Mouse (Mus musculus): ENCODE measurements at regions not wholly inside any gene's neighbourhood (a gene's known extent, or its start where the extent isn't known, plus 50 kb on each side); places are given as distances from the start of the nearest gene placed in this dataset.

DNA sequence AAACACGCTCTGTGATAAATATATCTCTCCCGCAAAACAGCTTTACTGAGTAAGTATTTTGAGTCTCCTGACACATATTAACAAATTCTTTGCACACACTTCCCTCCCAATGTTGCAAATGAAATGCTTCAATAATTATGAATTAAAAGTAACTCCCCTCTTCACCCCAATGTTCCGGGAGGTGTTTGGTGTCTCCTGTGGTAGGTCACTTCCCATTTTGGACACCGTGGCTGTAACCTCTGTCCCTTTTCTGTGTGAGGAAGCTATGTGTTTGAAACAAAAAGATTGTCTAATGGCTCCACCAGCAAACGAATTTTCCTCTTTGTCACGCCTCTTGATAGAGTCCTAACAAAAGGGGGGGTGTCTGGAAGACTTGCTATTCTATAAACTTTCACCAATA, 122.5 kb upstream of the Adgrl2 start:
- Histone ChIP-seq H3K4me2 (ENCODE audit: low read length) (no peak overlapping the region), H3K4me1 (ENCODE audit: control insufficient read depth, insufficient read depth, low read length) (0 out of 2 replicates have a peak, but pooled peaks cover 3% of the 10 kb centered on the region), H3K36me3 (ENCODE audit: control insufficient read depth, insufficient read depth, low read length) (no peaks in the 10 kb centered on the region), H3K9ac (replicated peaks; ENCODE audit: low read length) (no peak overlapping the region), H3K27ac (replicated peaks; ENCODE audit: low read depth, low read length) (no peak overlapping the region), H3K9me3 (ENCODE audit: control insufficient read depth, low read length) (no peaks in the 10 kb centered on the region), H3K27me3 (ENCODE audit: control insufficient read depth, insufficient read depth, low read length) (no peaks in the 10 kb centered on the region), H3K4me3 (replicated peaks; ENCODE audit: low read depth, low read length) (no peak overlapping the region)
- WGBS = 87% methylated on average over 6 of the region's 6 CpGs
- DNase-seq (no peak), ATAC-seq (ENCODE audit: low FRiP score, low TSS enrichment) (no peak)

DNA sequence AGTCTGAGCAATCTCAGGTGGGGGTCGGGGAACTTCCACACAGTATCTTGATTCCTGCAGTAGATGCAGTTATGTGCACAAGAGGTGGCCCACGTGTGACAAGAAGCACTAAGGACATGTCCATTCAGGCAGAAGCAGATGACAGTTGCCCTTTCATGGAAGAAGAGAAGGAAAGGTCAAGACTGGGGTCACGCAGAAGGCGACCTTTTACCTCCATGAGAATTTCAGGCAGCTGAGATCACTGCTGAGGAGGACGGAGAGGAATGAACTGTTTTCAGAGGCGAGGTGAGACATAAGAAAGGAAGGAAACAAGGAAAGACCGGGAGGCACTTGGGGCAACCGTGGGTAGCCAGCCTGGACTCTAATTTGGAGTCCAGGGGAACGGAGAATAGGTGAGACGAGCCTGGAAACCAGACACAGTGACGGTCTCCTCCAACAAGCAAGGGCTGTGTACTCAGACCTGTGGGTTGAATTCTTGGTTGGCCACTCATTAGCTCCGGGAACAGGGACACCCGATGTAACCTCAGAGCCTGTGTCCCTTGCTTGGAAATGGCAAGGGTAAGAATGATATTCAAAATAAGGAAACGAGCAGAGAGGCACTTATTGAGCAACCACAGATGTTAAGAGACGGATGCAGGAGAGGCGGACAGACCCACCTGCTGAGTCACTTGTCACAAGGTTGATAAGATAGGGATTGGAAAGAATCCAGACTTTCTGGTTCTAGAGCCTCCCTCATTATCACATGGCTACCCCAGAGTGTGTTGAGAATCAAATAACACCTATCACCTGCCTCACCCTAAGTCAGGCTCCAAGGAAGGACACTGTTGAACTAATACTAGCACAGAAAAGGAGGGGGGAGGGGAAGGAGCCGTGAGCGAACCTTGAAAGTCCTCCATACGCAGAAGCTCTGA, 121.4 kb upstream of the Adgrl2 start:
- DNase-seq (no peak), ATAC-seq (ENCODE audit: low FRiP score, low TSS enrichment) (no peak)
- Histone ChIP-seq H3K4me2 (ENCODE audit: low read length) (no peak overlapping the region), H3K27ac (replicated peaks; ENCODE audit: low read depth, low read length) (no peak overlapping the region), H3K9me3 (ENCODE audit: control insufficient read depth, low read length) (no peaks in the 10 kb centered on the region), H3K36me3 (ENCODE audit: control insufficient read depth, insufficient read depth, low read length) (no peaks in the 10 kb centered on the region), H3K4me3 (replicated peaks; ENCODE audit: low read depth, low read length) (no peak overlapping the region), H3K27me3 (ENCODE audit: control insufficient read depth, insufficient read depth, low read length) (no peaks in the 10 kb centered on the region), H3K9ac (replicated peaks; ENCODE audit: low read length) (no peak overlapping the region), H3K4me1 (ENCODE audit: control insufficient read depth, insufficient read depth, low read length) (0 out of 2 replicates have a peak, but pooled peaks cover 3% of the 10 kb centered on the region)
- 72% methylated on average over 19 of the region's 19 CpGs for WGBS

DNA sequence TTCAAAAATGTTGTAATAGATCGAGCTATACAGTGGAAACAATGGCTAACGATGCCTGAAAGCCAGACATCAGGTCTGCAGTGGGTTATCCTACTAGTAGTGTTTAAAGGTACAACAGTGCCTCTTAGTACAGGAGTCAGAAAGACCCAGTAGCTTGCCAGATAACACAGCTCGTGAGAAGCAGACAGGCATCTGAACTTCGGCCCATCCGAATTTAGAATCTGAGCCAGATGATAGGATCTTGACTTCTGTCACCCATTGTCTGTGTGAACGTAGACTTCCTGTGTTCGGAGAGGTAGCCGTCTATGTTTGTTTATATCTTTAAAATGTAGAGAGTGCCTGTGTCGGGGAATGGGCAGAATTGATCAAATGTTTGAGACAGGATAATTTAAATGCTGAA, 120.5 kb upstream of the Adgrl2 start:
- ATAC-seq (ENCODE audit: low FRiP score, low TSS enrichment) (no peak), DNase-seq (no peak)
- Histone ChIP-seq H3K4me2 (ENCODE audit: low read length) (no peak overlapping the region), H3K4me1 (ENCODE audit: control insufficient read depth, insufficient read depth, low read length) (0 out of 2 replicates have a peak, but pooled peaks cover 2% of the 10 kb centered on the region), H3K9ac (replicated peaks; ENCODE audit: low read length) (no peak overlapping the region), H3K27ac (replicated peaks; ENCODE audit: low read depth, low read length) (no peak overlapping the region), H3K36me3 (ENCODE audit: control insufficient read depth, insufficient read depth, low read length) (no peaks in the 10 kb centered on the region), H3K9me3 (ENCODE audit: control insufficient read depth, low read length) (no peaks in the 10 kb centered on the region), H3K27me3 (ENCODE audit: control insufficient read depth, insufficient read depth, low read length) (no peaks in the 10 kb centered on the region), H3K4me3 (replicated peaks; ENCODE audit: low read depth, low read length) (no peak overlapping the region)
- 81% methylated on average over 9 of the region's 9 CpGs for WGBS

DNA sequence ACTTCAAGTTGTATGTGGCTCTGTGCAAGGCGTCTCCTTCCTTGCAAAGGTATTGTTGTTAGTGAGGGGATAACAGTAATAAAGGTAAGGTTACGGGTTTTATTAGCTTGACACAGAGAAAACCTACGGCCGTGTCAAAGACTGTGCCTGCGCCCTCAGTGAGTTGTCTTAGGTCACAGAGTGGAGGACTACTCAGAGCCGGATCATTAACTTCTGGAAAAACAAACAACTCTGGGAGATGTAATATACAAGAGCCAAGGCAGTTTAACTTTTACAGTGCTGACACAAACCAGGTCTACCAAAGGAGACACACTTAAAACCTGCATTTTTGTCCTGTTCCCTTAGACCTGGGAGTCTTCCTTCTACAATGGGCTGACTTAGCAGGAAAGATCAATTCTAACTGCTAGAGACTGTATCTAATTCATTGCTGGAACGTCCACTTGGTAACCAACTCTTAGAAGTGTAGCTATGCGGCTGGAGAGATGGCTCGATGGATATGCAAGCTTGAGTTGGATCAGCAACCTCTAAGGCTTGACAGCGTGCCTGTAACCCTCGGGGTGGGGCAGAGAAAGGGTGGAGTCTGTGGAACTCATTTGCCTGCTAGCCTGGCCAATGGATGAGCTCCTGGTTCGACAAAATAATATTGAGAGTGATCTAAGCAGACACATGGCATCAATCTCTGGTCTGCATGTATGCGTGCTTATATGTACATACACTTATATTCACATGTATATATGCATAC, 115.5 kb upstream of the Adgrl2 start:
- Histone ChIP-seq H3K36me3 (ENCODE audit: control insufficient read depth, insufficient read depth, low read length) (no peaks in the 10 kb centered on the region), H3K9me3 (ENCODE audit: control insufficient read depth, low read length) (no peaks in the 10 kb centered on the region), H3K27ac (replicated peaks; ENCODE audit: low read depth, low read length) (no peak overlapping the region), H3K9ac (replicated peaks; ENCODE audit: low read length) (no peak overlapping the region), H3K4me2 (ENCODE audit: low read length) (no peak overlapping the region), H3K27me3 (ENCODE audit: control insufficient read depth, insufficient read depth, low read length) (no peaks in the 10 kb centered on the region), H3K4me1 (ENCODE audit: control insufficient read depth, insufficient read depth, low read length) (no peaks in the 10 kb centered on the region), H3K4me3 (replicated peaks; ENCODE audit: low read depth, low read length) (no peak overlapping the region)
- no peak for DNase-seq
- WGBS = 89% methylated on average over 13 of the region's 13 CpGs
- no peak for ATAC-seq (ENCODE audit: low FRiP score, low TSS enrichment)

DNA sequence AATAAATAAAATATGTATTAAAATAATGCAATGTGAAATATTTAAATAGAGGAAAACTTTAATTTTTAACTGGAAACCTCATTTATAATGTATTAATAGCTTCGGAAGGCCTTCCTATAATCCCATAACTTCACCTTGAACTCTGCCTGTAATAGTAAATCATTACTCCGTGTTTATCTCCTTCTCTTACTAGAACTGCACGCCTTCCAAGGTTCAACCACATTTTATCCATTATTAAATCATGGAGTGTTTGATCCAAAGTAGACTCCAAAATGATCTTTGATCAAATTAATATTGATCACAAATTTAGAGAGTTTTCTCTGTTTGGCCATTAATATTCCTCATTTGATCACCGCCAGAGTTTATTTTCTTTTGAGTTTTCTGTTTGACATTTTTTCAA, 114.8 kb upstream of the Adgrl2 start:
- Histone ChIP-seq H3K4me3 (replicated peaks; ENCODE audit: low read depth, low read length) (no peak overlapping the region), H3K27me3 (ENCODE audit: control insufficient read depth, insufficient read depth, low read length) (no peaks in the 10 kb centered on the region), H3K4me1 (ENCODE audit: control insufficient read depth, insufficient read depth, low read length) (no peaks in the 10 kb centered on the region), H3K9ac (replicated peaks; ENCODE audit: low read length) (no peak overlapping the region), H3K36me3 (ENCODE audit: control insufficient read depth, insufficient read depth, low read length) (no peaks in the 10 kb centered on the region), H3K9me3 (ENCODE audit: control insufficient read depth, low read length) (no peaks in the 10 kb centered on the region), H3K27ac (replicated peaks; ENCODE audit: low read depth, low read length) (no peak overlapping the region), H3K4me2 (ENCODE audit: low read length) (no peak overlapping the region)
- ATAC-seq (ENCODE audit: low FRiP score, low TSS enrichment) (no peak), DNase-seq (no peak)
- WGBS = 93% methylated on average over 4 of the region's 4 CpGs

DNA sequence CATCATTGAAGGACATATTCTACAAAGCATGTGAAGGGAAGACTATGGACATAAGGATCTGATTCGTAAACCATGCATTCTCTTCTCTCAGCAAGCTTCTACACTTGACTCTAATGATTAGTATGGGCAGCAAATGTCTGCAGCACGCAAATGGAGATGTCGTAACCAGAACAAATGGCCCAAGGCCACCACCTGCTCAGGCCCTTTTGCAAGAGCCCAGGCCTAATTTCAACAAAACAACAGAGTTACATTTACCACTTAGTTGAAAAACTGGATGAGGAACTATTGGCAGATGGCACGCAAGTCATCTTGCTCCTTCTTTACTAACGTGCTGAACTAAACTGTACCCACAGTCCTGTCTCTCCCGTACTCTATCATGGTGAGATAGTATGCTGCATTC, 113.7 kb upstream of the Adgrl2 start:
- Histone ChIP-seq H3K9ac (replicated peaks; ENCODE audit: low read length) (no peak overlapping the region), H3K4me1 (ENCODE audit: control insufficient read depth, insufficient read depth, low read length) (no peaks in the 10 kb centered on the region), H3K9me3 (ENCODE audit: control insufficient read depth, low read length) (no peaks in the 10 kb centered on the region), H3K27me3 (ENCODE audit: control insufficient read depth, insufficient read depth, low read length) (no peaks in the 10 kb centered on the region), H3K4me3 (replicated peaks; ENCODE audit: low read depth, low read length) (no peak overlapping the region), H3K4me2 (ENCODE audit: low read length) (no peak overlapping the region), H3K27ac (replicated peaks; ENCODE audit: low read depth, low read length) (no peak overlapping the region), H3K36me3 (ENCODE audit: control insufficient read depth, insufficient read depth, low read length) (no peaks in the 10 kb centered on the region)
- DNase-seq (no peak), ATAC-seq (ENCODE audit: low FRiP score, low TSS enrichment) (no peak)
- WGBS = 93% methylated on average over 6 of the region's 6 CpGs

DNA sequence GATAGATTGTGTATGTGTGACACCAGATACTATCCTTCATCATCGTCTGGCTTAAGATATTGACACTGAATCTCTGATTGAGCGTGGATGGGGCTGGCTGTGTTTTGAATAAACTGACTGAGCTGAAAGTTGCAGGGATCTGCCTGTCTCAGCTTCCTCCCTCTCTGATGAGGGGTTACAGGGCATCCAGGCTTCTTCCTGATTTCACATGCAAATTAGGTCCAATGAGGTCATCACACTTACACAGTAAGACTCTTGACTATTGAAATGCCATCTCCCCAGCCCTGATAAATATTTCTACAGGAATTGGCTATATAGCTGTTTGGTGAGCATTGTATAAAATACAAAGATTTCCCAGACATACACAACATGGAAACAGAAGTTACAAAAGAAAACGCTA, 113.1 kb upstream of the Adgrl2 start:
- H3K36me3 ChIP-seq (ENCODE audit: control insufficient read depth, insufficient read depth, low read length) = no peaks in the 10 kb centered on the region
- H3K4me3 ChIP-seq (replicated peaks; ENCODE audit: low read depth, low read length) = no peak overlapping the region
- no peak for ATAC-seq (ENCODE audit: low FRiP score, low TSS enrichment)
- WGBS = 93% methylated on average over 3 of the region's 3 CpGs
- DNase-seq = no peak
- H3K27ac ChIP-seq (replicated peaks; ENCODE audit: low read depth, low read length) = no peak overlapping the region
- no peak overlapping the region for H3K9ac ChIP-seq (replicated peaks; ENCODE audit: low read length)
- H3K9me3 ChIP-seq (ENCODE audit: control insufficient read depth, low read length) = no peaks in the 10 kb centered on the region
- H3K4me2 ChIP-seq (ENCODE audit: low read length) = no peak overlapping the region
- H3K4me1 ChIP-seq (ENCODE audit: control insufficient read depth, insufficient read depth, low read length) = no peaks in the 10 kb centered on the region
- H3K27me3 ChIP-seq (ENCODE audit: control insufficient read depth, insufficient read depth, low read length) = no peaks in the 10 kb centered on the region

DNA sequence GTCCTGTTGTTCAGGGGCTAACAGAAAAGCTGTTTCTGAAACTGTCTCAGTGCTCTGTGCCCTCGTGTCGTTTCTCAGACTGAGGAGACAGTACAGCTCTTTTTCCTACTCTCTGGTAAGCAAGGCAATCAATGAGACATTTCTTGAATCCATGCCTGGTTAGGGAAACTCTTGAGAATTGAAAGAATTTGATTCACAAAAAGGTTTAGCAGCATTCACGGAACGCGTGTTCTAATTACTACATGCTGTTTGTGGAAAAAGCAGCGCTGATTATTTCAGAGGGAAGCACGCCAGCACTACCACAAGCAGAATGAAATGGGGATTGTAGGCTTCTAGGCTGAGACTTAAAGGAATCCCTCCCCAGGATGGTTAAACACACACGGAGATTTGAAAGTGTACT, 112.5 kb upstream of the Adgrl2 start:
- H3K27me3 ChIP-seq (ENCODE audit: control insufficient read depth, insufficient read depth, low read length) = no peaks in the 10 kb centered on the region
- peak; percentile 52 for DNase-seq
- ATAC-seq (ENCODE audit: low FRiP score, low TSS enrichment) = no peak

More for the DNA sequence above, 112.5 kb upstream of the Adgrl2 start:
- Histone ChIP-seq H3K9ac (replicated peaks; ENCODE audit: low read length) (no peak overlapping the region), H3K4me2 (ENCODE audit: low read length) (no peak overlapping the region), H3K4me3 (replicated peaks; ENCODE audit: low read depth, low read length) (no peak overlapping the region), H3K36me3 (ENCODE audit: control insufficient read depth, insufficient read depth, low read length) (no peaks in the 10 kb centered on the region), H3K4me1 (ENCODE audit: control insufficient read depth, insufficient read depth, low read length) (no peaks in the 10 kb centered on the region), H3K9me3 (ENCODE audit: control insufficient read depth, low read length) (no peaks in the 10 kb centered on the region), H3K27ac (replicated peaks; ENCODE audit: low read depth, low read length) (no peak overlapping the region)
- WGBS = 63% methylated on average over 8 of the region's 8 CpGs

Measured in midbrain, embryonic 14.5 days (tissue).